Mouse (Mus musculus): ENCODE measurements at regions not wholly inside any gene's neighbourhood (a gene's known extent, or its start where the extent isn't known, plus 50 kb on each side); places are given as distances from the start of the nearest gene placed in this dataset.

GRCm38 (mm10) chr2:128518142-128518541 is 72.9 kb upstream of the Spdye4c start:
- TF ChIP-seq POLR2A (IDR thresholded peaks at IDR 0.05; ENCODE audit: control insufficient read depth, low read depth, low read length) (no peak), CTCF (IDR thresholded peaks at IDR 0.05; ENCODE audit: control insufficient read depth, insufficient read depth, insufficient replicate concordance, low read depth, low read length) (no peak)
